Mouse (Mus musculus) liver, postnatal 0 days (tissue): Measurements from ENCODE around the gene Lims1. TPM values are rescaled to one million over a fixed set of nuclear protein-coding genes. Genes with fewer than 3 reads are reported as not detected.
"Not testable (repeated sequence)": the region's sequence is repeated elsewhere in the genome, so short reads cannot be mapped to it uniquely, and the experiment has no call there.

Source experiments
- ATAC-seq: fragments of 200-750 bp; cut with Nextera tagmentation; 2 replicates; pipeline ENCODE4 v1.8.0; 2017; ENCODE audit warnings: mild to moderate bottlenecking, moderate library complexity
- DNase-seq: peaks from one replicate; pipeline ENCODE4 v3.0.0-alpha.2; 2016
- H3K27ac ChIP-seq: fragments of 300-500 bp; sonication (generic); 2 replicates; pipeline ENCODE4 v1.5.1; 2014; ENCODE audit warnings: antibody characterized with exemption, moderate library complexity, mild to moderate bottlenecking, low read depth
- H3K27me3 ChIP-seq: fragments of 300-500 bp; sonication (generic); 2 replicates; pipeline ENCODE4 v1.6.1; 2014; ENCODE audit warnings: low read length, control low read depth, mixed read lengths; ENCODE audit not compliant: insufficient read depth
- H3K36me3 ChIP-seq: fragments of 300-500 bp; sonication (generic); replicated peaks from 2 replicates; pipeline ENCODE4 v1.6.1; 2014; ENCODE audit warnings: mild to moderate bottlenecking, control low read depth, low read length, moderate library complexity, mixed read lengths; ENCODE audit not compliant: insufficient read depth
- H3K4me1 ChIP-seq: fragments of 300-500 bp; sonication (generic); 2 replicates; pipeline ENCODE4 v1.6.1; 2014; ENCODE audit warnings: antibody characterized with exemption, mild to moderate bottlenecking, control low read depth; ENCODE audit not compliant: insufficient read depth
- H3K4me2 ChIP-seq: fragments of 300-500 bp; sonication (generic); 2 replicates; pipeline ENCODE4 v1.6.1; 2014; ENCODE audit warnings: low read depth, mild to moderate bottlenecking, low read length, moderate library complexity, mixed read lengths
- H3K4me3 ChIP-seq: fragments of 300-500 bp; sonication (generic); 2 replicates; pipeline ENCODE4 v1.5.1; 2014; ENCODE audit warnings: low read depth, low read length
- H3K9ac ChIP-seq: fragments of 300-500 bp; sonication (generic); replicated peaks from 2 replicates; pipeline ENCODE4 v1.6.1; 2014; ENCODE audit warnings: mild to moderate bottlenecking, moderate library complexity
- H3K9me3 ChIP-seq: fragments of 300-500 bp; sonication (generic); 2 replicates; pipeline ENCODE4 v1.6.1; 2016; ENCODE audit warnings: mild to moderate bottlenecking, control low read depth, low read length, mixed read lengths
- CTCF ChIP-seq: sonication (generic); IDR thresholded peaks from 2 replicates; pipeline ENCODE4 v1.5.1; 2016; ENCODE audit warnings: antibody characterized with exemption, low read depth
- EP300 ChIP-seq: IDR thresholded peaks from 2 replicates; pipeline ENCODE4 v1.6.1; 2016; ENCODE audit warnings: antibody characterized with exemption, low read depth, mild to moderate bottlenecking
- WGBS: fragments of 180-500 bp; shearing (Covaris S2); extraction: QIAGEN DNeasy Blood & Tissue Kit; methylation state at CpG from one replicate; pipeline ENCODE4 v1.1.7; 2014; ENCODE audit not compliant: insufficient replicate concordance; 5-methylcytosine and 5-hydroxymethylcytosine counted together
- polyA plus RNA-seq: library from polyadenylated mRNA; unstranded; fragments of >200 nt; fragmentation: Nextera tagmentation; extraction: Ambion mirVana; gene quantifications from 2 replicates; pipeline ENCODE4 v1.2.1, GENCODE M21; 2015

Gene Lims1
- polyA plus RNA-seq, 1 experiment from 2014 or later, result 64.4 TPM

DNA sequence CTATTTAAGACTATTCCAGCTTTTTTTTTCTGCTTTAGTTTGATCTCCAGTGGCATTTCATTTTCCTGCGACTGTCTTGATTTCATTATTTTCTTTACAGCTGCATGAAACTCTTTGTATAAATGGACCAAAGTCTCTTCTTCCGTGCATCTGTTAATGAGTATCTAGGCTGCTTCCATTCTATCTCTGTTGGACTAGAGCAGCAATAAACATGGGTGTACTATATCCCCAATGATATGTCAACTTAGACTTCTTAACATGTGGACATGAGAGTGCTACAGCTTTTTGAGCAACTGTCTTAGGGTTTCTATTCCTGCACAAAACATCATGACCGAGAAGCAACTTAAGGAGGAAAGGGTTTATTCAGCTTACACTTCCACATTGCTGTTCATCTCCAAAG lies 16.4 kb upstream of the Lims1 start:
- whole genome bisulfite sequencing, result 76% methylated on average over 3 of the region's 3 CpGs
- ATAC-seq (no peak), DNase-seq (no peak)
- Histone ChIP-seq H3K27me3 (no peaks in the 10 kb centered on the region), H3K36me3 (peaks cover 26% of the 10 kb centered on the region), H3K4me1 (no peaks in the 10 kb centered on the region), H3K27ac (no peak overlapping the region), H3K4me3 (no peak overlapping the region), H3K9ac (no peak overlapping the region), H3K9me3 (no peaks in the 10 kb centered on the region), H3K4me2 (no peak overlapping the region)
- TF ChIP-seq EP300, result no peak
- TF ChIP-seq CTCF, result no peak

DNA sequence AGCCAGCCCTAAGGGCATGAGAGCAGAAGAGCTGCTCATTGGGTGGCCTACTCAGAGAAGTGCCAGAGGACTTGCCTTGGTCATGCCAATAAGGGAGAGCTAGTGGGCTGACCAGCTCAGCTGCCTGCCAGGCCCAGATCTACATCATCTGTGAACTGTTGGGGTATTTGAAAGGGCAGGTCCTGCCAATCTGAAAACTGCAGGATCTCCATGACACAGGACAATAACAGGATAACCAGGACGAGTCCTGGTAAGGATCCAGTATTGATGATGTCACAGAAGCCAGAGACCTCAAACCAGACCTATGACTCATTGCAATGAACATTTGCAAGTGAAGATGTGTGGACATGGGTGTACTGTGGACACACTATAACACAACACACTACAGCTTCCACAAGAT lies 12.5 kb upstream of the Lims1 start:
- Histone ChIP-seq H3K27ac (no peak overlapping the region), H3K27me3 (no peaks in the 10 kb centered on the region), H3K36me3 (peaks cover 27% of the 10 kb centered on the region), H3K9ac (no peak overlapping the region), H3K9me3 (peaks cover 2% of the 10 kb centered on the region; the same call in 1 of the 2 replicates), H3K4me3 (no peak overlapping the region), H3K4me2 (no peak overlapping the region), H3K4me1 (no peaks in the 10 kb centered on the region)
- 52% methylated on average over 1 of the region's 1 CpGs for WGBS
- ATAC-seq (no peak), DNase-seq (no peak)
- TF ChIP-seq EP300 (no peak), CTCF (no peak)

DNA sequence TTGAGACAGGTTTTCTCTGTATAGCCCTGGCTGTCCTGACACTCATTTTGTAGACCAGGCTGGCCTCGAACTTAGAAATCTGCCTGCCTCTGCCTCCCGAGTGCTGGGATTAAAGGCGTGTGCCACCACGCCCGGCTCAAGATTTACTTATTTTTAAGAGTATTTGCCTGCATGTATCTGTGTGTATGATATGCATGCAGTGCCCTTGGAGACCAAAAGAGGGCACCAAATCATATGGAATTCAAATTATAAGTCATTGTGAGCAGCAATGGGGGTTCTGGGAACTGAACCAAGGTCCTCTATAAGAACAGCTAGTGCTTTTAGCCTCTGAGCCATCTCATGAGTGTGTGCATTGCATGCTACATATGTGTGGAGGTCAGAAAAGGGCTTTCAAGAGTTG lies 10.4 kb upstream of the Lims1 start:
- no peaks in the 10 kb centered on the region for H3K27me3 ChIP-seq
- WGBS, result 88% methylated on average over 5 of the region's 5 CpGs
- H3K9ac ChIP-seq, result no peak overlapping the region
- no peaks in the 10 kb centered on the region for H3K4me1 ChIP-seq
- DNase-seq (no peak), ATAC-seq (no peak)
- H3K4me3 ChIP-seq, result no peak overlapping the region
- H3K9me3 ChIP-seq, result peaks cover 2% of the 10 kb centered on the region; the same call in 1 of the 2 replicates
- H3K27ac ChIP-seq, result no peak overlapping the region
- TF ChIP-seq EP300 (no peak), CTCF (peak; percentile 46)
- H3K4me2 ChIP-seq, result no peak overlapping the region
- peaks cover 26% of the 10 kb centered on the region for H3K36me3 ChIP-seq

DNA sequence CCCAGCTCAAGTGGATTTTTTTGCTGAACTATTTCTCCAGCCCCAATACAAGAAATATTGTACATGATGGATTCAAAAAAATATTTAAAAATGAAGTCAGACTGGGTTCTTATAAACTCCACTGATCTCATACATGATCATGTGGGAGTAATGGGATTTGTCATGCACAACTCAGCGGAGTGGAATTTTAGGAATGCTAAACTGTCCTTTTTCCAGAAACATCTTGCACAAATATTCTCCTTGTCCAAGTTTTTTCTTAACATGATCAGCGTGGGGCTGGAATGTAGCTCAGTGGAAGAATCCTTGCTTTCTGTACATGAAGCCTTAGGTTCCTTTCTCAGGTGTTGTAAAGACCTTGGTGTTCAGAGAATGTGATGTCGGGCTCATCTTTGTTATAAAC lies 2.4 kb upstream of the Lims1 start:
- TF ChIP-seq CTCF (no peak), EP300 (no peak)
- peaks cover 14% of the 10 kb centered on the region for H3K4me1 ChIP-seq
- DNase-seq, result no peak
- H3K36me3 ChIP-seq, result no peaks in the 10 kb centered on the region
- 85% methylated on average over 3 of the region's 3 CpGs for WGBS
- H3K9me3 ChIP-seq, result no peaks in the 10 kb centered on the region
- no peak for ATAC-seq
- no peak overlapping the region for H3K9ac ChIP-seq
- H3K4me2 ChIP-seq, result no peak overlapping the region
- H3K27ac ChIP-seq, result no peak overlapping the region
- no peak overlapping the region for H3K4me3 ChIP-seq
- H3K27me3 ChIP-seq, result no peaks in the 10 kb centered on the region

DNA sequence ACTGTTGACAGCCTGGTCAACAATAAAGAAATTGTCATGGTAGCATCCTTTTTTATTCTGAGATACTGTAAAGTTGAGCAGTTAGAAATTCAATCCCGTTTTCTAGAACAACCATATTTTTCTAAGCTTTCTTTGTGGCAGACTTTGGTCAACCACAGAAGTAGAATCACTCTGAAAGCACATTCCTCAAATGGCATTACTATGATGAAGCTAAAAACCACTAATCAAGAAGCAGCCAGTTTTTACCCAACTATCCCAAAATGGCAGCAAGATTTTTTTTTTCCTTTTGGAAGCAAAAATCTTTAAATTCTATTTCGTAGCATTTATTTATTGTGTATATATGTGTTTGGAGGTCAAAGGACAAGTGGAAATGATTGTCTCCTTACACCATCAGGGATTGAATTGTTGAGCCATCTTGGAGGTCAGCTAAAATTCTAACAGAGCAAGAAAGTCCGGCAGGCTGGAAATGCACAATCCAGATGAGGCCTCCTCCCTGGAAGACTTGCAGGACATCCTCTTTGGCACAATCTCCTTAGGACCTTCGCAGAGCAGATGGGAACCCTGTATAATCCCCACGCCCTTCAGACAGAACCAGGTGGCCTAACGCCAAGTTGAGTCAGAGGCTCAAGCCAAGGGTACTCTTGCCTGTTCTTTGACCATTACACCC lies 772 bp upstream of the Lims1 start:
- WGBS, result 31% methylated on average over 6 of the region's 6 CpGs
- Histone ChIP-seq H3K4me2 (peak overlapping the region; percentile 68), H3K4me3 (peak overlapping the region; percentile 78), H3K4me1 (peaks cover 29% of the 10 kb centered on the region), H3K9ac (peak overlapping the region; percentile 54), H3K27me3 (no peaks in the 10 kb centered on the region), H3K9me3 (no peaks in the 10 kb centered on the region), H3K36me3 (no peaks in the 10 kb centered on the region), H3K27ac (peak overlapping the region; percentile 84)
- DNase-seq (no peak), ATAC-seq (no peak; the same call in 1 of the 2 replicates)
- TF ChIP-seq CTCF (no peak), EP300 (no peak)

DNA sequence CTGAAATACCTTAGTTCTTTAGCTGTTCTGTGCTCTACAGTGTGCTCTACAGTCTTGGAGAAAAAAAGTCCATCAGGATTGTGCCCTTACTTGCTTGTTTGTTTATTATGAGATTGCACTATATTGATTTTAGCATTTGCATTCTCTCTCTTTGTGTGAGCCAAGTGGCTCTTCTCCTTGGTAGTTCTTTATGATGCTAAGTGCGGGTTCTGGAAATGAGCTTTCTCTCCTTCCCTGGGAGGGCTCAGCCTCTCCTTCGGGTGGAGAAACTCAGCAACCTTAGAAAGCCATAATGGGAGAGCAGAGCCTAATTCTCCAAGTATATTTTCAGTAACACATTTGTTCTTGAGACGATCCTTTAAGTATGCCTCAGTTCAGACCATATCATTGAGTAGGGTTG lies 3.0 kb downstream of the Lims1 start:
- DNase-seq, result no peak
- Histone ChIP-seq H3K27me3 (no peaks in the 10 kb centered on the region), H3K9me3 (no peaks in the 10 kb centered on the region), H3K36me3 (no peaks in the 10 kb centered on the region), H3K4me2 (peak overlapping the region; percentile 13; the same call in 1 of the 2 replicates), H3K4me3 (no peak overlapping the region), H3K27ac (no peak overlapping the region), H3K9ac (no peak overlapping the region), H3K4me1 (peaks cover 35% of the 10 kb centered on the region)
- no peak for TF ChIP-seq CTCF
- WGBS, result 70% methylated on average over 3 of the region's 3 CpGs
- ATAC-seq, result no peak

DNA sequence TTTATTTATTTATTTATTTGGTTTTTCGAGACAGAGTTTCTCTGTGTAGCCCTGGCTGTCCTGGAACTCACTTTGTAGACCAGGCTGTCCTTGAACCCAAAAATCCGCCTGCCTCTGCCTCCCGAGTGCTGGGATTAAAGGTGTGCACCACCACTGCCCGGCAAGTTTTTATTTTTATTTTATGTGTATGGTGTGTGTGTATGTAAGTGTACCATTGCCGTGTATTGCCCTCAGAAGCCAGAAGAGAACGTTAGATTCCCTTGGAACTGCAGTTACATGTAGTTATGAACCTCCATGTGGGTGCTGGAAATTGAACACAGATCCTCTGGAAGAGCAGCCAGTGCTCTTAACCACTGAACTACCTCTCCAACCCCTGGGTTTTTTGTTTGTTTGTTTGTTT lies 4.6 kb downstream of the Lims1 start:
- not testable (repeated sequence) for H3K4me3 ChIP-seq, H3K9ac ChIP-seq, H3K36me3 ChIP-seq, H3K9me3 ChIP-seq, DNase-seq, H3K4me2 ChIP-seq, H3K27ac ChIP-seq, ATAC-seq, H3K27me3 ChIP-seq
- peaks cover 32% of the 10 kb centered on the region for H3K4me1 ChIP-seq
- WGBS, result 87% methylated on average over 6 of the region's 6 CpGs
